Mouse (Mus musculus) olfactory bulb, adult 2 months (tissue): ENCODE data around the gene Sh2d4b.

Experiments
- CTCF ChIP-seq: fragments of 200-500 bp; IDR thresholded peaks from 2 replicates; pipeline ENCODE4 v1.5.1; 2012; ENCODE audit warnings: low read depth, mild to moderate bottlenecking, low read length, moderate library complexity; ENCODE audit not compliant: insufficient read depth
- POLR2A ChIP-seq: fragments of 200-500 bp; IDR thresholded peaks from 2 replicates; pipeline ENCODE4 v1.6.1; 2012; ENCODE audit warnings: mild to moderate bottlenecking, low read depth, low read length, moderate library complexity; ENCODE audit not compliant: insufficient read depth

DNA sequence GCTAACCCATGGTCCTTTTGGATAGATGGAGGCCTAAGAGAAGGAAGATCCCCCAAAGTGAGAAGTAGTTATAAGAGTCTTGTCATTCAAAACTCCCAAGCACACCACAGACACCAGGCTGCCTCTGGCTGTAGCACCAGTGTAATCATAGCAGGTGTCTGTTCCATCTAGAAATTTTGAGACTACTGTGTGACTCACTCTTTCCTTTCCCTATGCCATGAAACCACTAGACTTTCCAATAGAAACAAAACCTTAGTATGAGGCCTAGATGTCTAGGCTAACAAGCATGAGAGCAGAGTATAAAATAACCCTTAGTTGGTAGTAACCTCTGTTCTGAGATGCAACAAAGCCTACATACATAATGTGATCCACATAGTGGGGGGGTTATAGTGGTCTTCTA is 55.7 kb downstream of the Sh2d4b start:
- TF ChIP-seq POLR2A = no peak
- no peak for TF ChIP-seq CTCF
